Mouse (Mus musculus): ENCODE data around the gene Pbld2.

Pbld2 gene

DNA sequence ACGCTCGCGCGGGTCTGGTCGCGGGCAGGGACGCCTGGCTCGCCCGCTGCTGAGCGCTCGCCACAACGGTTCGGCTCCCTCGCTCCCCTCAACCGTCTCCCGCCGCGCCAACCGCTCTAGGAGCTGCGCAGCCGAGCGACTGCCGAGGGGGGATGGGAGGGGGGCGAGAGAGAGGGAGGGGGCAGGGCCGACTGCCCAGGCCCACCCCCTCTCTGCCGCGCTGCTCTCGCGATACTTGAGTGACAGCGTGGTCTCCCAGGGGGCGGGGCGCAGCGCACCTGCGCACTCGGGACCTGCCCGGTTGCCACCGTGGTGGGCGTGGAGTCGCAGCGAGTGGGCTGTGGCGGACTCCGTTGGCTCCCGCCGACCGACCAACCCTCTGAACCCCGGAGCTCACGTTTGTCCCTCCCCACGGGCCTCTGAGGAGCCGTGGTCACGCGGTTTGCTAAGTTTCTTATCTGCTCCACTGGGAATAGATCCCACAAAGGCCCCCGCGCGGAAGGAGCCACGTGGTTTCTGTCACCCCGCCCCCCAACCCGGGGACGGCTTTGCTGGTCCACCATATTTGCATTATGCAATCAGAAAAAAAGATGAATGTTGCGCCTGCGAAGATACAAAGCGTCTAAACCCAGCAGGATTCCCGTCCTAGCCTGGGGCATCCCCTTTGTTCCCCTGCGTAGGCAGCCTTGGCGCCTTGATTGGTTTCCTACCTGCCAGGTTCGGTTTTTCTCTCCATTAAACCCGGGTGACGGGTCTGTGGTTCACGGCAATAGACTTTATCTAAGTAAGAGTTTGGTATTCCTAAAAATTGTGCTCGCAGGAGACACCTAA, at the start of gene Pbld2, which contains the start of gene Hnrnph3:
Gene Pbld2 (plus strand): TSS at position 567 of the 831 bp plus-strand sequence.
Gene Hnrnph3 (minus strand): TSS at position 469 of the 831 bp plus-strand sequence.
- peak; percentile 98 for DNase-seq

DNA sequence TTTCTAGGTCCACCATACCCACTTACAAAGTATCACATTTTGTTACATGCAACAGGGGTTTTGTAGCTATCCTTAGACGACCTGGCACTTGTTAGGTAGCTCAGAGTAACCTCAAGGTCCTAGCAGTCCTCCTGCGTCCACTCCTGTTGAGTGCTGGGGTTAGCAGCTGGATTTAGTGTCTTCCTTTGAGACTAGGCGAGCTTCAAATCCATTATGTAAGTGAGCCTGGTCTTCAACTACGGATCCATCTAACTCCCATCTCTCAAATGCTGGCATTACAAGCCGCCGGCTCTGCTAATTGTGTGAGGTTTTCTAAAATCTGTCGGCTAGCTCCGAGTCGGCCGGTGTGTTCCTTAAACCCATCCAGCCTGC, 44.5 kb upstream of the Pbld2 start:
- no peak for DNase-seq

DNA sequence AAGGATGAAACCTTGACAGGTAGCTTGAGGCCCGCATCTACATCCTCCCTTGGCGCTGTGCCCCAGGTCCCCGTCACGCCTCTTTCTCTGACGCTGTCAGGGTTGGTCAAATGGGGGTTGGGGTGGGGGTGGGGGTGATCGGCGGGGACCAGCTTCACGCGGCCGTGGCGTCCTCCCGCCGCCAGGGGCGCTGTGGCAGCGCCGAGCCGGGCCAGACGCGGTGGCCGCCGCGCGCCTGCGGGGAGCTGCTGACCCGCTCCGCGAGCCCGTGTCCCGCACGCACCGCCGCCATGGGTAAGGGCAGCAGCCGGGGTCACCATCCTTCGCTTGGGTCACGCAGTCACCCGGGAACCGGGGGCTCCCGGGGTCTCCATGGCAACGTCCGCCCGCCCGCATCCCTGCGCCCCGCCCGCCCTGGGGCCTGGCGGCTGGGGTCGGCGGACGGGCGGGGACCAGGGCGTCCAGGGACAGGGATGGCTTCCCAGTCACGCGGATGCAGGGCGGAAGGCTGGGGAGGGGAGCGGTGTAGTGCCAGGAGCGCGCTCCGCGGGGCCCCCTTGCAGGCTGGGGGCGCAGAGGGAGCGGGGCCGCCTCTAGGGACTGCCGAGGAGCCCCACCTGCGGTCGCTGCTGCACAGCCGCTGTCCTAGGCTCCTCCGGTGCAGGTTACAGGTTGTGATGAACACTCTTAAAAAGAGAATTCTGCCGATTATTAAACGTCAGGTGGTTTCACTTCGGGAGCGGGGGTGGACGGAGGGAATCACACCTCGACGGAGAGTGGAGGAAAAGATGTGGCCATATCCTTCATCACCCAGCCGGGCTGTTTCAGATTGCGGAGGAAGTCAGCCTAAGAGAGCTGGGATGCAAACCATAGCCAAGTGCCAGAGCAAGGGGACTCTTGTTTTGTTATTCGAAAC, 43.8 kb upstream of the Pbld2 start, which contains the start of gene Rufy2:
Gene Rufy2 (plus strand): TSS at position 185 of the 916 bp plus-strand sequence.
- peak; percentile 71 to 82 for DNase-seq

DNA sequence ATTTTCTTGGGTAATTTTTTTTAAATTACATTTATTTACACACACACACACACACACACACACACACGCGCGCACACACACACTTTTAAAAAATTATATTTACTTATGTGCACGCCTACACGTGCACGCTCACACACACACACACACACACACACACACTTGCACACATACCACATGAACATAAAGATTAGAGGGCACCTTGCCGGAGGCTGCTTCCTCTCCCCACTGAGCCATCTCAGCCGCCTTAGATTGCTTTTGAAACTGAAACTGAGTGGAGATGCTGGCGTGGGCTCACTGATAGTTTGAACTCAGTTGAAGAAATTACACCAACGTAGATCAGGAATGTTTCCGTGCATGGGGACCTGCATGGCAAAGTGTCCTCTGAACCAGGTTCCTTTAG, 40.0 kb upstream of the Pbld2 start:
- DNase-seq = no peak

DNA sequence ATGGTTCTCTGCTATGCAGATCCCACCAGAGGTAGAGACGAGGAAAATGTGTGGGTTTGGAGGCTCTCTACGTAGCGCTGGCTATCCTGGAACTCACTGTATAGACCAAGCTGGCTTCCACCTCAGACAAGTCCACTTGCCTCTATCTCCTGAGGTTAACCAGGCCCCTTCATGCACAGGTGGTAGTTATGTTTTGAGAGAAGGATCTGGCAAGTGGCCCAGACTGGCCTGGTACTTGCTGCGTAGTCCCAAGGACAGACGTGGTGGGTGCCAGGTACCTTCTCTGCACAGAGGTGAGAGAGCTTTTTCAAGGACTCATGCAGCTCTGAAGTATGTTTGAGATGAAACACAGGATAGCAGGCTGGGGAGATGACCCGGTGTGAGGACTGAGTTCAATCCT, 39.6 kb upstream of the Pbld2 start:
- DNase-seq = no peak

DNA sequence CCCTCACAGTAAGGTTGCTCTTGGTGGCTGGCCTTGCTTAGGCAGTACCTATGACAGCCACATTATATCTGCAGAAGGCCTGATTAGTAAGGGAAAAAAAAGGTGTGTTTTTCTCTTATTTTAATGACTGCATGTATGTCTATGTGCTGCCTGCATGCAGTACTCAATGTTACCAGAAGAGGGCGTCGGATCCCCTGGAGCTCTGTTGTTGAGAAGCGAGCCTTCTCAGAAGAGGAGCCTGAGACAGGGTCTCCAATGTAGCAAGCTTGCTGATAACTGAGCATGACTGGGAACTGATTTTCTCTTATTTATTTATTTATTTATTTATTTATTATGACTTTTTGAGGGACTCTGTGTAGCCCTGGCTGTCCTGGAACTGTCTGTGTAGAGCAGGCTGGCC, 36.8 kb upstream of the Pbld2 start:
- no peak for DNase-seq

DNA sequence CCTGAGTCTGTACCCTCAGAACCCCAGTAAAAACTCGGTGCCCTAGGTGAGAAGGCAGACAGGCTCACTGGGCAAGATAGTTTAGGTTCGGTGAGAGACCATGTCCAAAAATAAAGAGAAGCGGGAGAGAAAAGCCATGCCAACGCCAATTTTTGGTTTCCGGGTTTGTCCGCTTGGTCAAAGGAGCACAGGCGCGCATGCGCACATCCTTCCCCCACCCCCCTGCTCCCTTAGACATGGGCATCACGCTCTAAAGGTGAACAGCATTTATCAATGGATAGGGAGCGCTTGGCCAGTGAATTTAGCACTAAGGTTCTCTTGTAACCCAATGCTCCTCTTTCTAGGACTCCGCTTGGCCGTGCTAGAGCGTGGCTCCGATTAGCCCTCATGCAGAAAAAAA, 33.5 kb upstream of the Pbld2 start:
- DNase-seq = no peak

DNA sequence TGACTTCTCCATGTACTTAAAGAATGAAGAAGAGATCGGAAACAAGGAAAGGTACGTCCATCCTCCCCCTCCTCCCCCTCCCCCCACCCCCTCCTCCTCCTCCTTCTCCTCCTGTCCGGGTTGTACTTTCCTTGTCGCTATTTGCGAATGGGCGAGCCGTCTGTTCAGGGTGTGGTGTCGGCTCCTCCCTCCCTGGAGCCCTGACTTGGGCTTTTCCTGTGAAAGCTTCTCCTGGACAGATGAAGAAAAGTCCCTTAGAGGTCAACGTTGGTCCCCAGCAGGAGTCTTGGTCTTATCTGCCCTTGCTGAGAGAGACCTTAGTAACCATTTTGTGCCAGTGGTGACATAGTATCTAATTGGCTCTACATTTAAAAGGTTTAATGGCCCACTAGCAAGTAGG, 30.1 kb upstream of the Pbld2 start:
- DNase-seq = no peak

DNA sequence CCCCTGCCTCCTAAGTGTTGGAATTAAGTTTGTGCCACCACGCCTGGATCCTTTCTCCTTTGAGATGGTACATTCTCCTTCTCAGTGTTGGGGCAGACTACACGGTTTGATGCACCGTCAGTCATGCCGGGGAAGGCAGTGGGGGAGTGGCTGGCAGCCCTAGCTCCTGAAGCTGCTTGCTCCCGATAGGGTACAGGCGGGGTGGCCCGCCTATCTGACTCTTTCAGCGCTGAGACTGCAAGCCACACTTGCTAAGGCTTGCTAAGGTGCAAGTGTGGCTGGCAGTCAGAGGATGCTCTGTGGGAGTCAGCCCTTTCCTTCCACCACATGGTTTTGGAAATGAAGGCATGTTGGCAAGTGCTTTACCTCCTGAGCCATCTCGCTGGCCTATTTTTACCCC, 23.5 kb upstream of the Pbld2 start:
- no peak for DNase-seq

DNA sequence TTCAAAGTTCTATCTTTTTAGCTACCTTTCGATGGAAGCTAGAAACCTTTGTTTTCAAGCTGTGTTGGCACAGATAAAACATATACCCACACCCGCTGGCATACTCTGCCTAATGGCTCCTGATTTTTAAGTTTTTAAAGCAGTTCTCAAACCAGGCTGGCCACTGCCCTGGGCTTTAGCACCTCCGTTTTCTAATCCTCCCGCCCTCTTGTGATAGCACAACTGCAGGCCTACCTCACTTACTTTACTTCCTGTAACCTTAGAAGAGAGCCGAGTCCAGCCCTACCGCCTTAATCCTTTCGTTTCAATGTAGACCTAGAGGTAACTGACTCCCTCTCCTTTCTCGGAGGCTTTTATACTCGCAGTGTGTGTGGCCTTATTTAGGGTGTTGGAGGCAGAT, 20.9 kb upstream of the Pbld2 start:
- DNase-seq = no peak

DNA sequence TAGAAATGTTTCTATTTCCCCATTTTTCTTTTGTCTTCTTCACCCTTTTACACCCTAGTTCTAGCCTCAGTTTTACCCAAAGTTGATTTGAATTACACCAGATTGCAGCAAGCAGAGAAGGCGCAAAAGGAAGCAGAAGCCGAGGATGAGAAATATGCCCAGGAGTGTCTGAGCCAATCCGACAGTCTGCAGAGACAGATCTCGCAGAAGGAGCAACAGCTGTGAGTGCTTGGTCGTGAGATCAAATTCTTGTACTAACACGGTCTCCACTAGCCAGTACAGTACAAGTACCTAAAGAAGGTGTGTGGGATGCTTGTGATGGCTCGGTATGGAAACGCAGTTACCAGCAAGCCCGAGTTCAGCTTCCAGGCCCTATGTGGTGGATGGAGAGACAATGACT, 19.6 kb upstream of the Pbld2 start:
- DNase-seq = no peak

DNA sequence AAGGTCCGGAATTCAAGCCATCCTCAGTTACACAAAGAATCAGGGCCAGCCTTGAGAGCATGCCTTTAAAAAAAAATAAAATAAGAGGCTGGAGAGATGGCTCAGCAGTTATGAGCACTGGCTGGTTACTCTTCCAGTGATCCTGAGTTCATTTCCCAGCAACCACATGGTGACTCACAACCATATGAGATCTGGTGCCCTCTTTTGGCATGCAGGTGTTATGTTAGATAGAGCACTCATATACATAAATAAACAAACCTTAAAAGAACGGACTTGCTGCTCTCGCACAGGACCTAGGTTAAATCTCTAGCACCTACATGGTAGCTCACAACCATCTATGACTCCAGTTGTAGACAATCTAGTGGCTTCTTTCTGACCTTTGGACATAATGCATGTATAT, 15.9 kb upstream of the Pbld2 start:
- no peak for DNase-seq

DNA sequence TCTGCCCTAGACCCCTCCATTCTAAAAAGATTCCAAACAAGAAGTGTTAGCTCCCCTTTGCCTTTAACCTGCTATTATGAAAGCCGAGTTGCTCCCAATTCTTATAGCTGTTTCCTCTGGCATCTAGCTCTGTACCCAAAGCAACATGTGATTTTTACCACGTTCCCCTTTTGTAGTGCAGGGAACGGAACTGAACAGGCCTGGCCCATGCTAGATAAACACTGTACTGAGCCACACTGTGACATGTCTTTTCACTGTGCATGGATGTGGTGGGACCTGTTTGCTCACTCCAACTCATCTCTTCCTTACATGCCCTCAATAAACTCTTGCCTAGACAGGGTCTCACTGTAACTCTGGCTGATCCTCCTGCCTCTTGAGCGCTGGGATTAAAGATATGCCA, 13.8 kb upstream of the Pbld2 start:
- no peak for DNase-seq

DNA sequence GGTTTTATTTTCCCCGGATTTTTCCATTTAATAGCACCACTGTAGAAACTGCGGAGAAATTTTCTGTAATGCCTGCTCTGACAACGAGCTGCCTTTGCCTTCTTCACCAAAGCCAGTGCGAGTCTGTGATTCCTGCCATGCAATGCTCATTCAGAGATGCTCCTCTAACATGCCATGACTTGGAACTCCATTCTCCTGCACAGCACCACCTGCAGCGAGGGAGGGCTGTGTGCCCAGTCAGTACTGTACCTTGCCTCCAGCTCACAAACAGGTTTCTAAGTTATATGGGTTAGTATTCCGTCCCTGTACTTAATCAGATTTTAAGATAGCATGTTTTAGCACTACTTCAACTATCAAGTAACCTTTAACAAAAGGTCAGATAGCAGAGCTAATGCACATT, 12.6 kb upstream of the Pbld2 start:
- DNase-seq = no peak

DNA sequence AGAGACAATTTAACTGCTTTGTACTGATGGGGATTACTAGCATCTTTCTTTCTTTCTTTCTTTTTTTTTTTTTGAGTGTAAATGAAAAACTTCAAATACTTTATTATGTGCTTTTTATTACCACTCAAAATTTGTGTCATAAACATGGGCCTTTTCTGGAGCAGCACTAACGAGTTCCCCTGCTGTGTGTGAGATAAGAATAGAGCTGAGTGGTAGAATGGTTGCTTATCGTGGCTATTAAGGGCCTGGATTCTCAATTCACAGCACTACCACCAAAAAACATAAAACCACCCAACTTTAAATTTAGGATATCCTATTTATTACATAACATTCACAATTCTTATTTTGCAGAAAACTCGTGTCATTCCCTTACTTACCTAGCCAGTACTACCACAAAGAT, 10.6 kb upstream of the Pbld2 start:
- no peak for DNase-seq

DNA sequence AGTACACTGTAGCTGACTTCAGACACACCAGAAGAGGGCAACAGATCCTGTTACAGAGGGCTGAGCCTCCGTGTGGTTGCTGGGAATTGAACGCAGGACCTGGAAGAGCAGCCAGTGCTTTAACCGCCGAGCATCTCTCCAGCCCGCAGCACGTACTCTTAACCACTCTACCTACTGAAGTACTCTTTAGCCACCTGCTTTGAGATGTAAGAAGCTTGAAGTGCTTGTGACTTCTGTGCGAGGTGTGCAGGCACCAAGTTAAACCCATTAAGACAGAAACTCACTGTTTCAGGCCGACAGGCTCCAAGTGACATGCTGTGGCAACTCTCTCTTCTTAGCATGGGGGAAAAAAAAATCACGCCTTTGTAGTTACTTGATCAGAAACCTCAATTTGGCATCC, 9.9 kb upstream of the Pbld2 start:
- peak; percentile 16 to 37 for DNase-seq

DNA sequence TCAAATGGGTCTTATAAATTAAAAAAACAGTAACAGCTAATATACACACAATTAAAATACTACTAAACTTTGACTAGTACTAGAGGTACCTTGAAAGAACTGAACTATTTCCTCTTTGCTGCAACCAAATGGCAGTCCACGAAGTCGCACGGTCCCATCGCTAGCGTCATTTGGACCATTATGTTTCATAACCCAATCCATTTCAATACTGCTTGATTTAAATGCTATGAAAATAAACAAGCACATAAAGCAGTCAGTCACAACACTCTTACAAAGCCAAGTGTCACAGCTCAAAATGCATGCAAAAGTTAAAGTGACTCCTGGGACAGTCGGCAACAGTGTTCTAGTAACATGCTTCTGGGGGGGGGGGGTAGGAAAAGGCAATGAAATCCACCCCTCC, 4.8 kb upstream of the Pbld2 start:
- DNase-seq = no peak

DNA sequence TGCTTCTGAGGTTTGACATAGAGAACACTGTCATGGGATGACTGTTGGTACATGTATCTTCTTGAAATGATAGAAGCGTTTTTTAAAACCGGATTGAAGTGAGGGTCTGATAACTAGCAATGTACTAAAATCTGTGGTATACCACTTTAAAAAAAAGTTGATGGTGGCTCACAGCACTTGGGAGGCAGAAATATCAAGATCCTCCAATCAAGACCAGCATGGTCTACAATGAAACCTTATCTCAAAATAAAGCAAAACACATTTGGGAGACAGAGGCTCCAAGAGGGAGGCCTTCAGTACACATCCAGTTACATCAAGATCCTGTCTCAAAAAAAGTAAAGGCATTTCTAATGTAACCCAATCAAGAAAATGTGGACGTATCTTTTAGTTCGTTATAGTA, 2.4 kb upstream of the Pbld2 start:
- DNase-seq = no peak

DNA sequence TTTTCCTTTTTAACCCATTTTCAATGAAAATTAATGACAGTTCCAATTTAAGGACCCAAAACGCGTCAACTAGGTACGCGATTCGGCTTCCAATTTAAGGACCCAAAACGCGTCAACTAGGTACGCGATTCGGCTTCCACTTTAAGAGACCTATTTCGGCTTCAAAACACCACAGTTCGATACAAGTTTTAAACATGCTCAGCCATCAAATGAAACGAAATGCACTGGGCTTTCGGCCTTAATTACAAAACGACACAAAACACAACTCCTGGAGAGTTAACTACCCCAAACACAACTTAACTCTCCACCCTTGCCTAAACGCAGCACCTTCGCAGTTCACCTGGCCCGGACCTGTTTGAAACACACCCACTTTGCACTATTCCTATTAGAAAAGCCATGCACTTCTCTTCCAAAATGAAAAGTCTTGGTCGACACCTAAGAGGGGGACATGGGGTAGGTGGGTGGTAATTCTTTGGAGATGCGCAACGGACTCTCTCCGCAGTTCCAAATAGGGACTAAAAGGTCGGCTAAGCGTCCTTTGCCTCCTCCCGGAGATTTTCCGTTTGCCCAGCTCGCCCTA, 1.5 kb upstream of the Pbld2 start:
- DNase-seq = peak in 1 of 2 experiments; percentile 5

DNA sequence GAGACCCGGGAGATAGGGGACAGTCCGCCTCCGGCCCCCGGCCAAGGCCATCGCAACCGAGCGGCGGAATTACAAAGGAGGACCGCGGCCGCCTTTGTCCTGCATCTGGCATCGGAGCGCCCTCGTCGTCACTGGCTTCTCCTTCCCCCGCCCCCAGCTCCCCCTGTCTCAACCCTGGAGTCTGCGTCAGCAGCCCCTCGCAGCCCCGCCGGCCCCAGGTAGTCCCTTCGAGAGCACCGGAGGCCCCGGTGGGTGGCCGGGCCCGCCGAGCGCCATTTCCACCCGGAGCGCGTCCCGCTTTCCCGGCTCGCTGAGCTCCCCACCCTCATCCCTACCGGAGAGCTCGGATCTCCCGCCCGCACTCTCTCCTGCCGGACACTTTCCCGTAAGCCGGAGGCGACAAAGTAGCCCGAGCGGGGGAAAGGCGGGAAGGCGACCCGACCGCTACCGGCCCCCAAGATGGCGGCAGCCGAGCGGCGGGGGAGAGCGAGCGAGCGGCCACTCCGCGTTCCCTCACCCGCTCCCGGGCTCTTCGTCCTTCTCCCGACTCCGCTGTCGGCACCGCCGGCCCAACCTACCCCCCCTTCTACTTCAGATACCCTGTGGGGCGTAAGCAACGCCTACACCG, 880 bp upstream of the Pbld2 start:
- DNase-seq = peak; percentile 68 to 74

DNA sequence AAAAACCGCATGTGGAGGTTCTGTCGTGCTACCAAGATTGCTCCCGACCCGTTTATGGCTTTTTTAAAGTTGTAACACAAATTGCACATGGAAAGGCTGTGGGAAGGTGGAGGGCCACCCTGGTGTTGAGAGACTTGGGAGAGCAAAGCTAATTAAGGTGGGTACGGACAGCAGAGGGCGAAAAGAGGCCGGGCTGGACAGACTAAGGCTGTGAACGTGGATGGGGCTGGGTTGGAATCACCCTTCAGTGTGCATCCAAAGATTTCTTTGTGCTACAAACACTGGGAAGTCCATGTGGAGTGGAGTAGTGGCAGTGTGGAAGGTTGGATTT, 430 bp downstream of the Pbld2 start:
- peak; percentile 74 to 82 for DNase-seq

DNA sequence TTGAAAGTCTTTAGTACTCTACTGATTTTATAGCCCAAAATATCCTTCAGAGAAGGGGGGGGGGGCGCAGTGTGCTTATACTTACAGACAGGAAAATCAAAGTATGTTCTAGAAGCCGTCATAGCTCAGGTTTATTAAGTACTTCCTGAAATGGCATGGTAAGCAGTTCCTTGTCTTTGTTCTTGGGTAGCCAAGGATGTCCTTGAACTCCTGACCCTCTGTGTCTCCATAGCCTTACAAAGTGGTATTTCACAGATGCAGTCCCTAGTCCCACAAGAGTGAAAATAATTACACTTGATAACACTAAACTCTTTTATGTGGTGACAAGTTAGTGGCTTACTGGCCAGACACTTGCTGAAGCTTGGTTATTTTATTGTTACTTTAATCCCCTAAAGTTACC, 901 bp downstream of the Pbld2 start:
- no peak for DNase-seq

DNA sequence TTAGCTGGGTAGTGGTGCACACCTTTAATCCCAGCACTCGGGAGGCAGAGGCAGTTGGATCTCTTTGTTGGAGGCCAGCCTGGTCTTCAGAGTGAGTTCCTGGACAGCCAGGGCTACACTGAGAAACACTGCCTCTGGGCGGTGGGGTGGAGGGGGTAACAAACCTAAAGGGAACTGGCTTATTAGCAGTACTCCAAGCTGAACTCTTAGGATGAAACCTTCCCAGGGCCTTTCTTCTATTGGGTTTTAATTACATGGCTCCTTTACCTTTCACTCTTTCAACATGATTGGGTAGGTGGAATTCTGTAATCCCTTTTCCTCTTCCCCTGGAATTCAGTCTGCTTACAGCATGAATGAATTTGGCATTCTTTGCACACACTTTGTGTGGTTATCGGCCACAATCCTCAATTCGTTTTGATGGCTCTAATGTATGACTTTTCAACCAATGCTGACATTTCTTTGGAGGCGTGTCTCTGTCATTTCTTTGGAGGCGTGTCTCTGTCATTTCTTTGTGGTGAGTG, 1.4 kb downstream of the Pbld2 start:
- DNase-seq = no peak
